Mouse (Mus musculus) gastrocnemius, postnatal 4 days (tissue): Measurements from ENCODE around the gene Trpc2. TPM values are rescaled to one million over a fixed set of nuclear protein-coding genes. Genes with fewer than 3 reads are reported as not detected.
"Not testable (repeated sequence)": the region's sequence is repeated elsewhere in the genome, so short reads cannot be mapped to it uniquely, and the experiment has no call there.

Source experiments
- DNase-seq, 2 experiments: peaks; one replicate each; pipeline ENCODE4 v3.0.0; 2021 to 2022; ENCODE audit warnings: low spot score in 2 of 2, mixed read lengths in 2 of 2
- long read RNA-seq, 2 experiments: library from polyadenylated mRNA; stranded (forward); transcript quantifications; one replicate each; pipeline ENCODE4 v2.0.0; 2021
- total RNA-seq, 2 experiments: library from RNA; stranded (reverse); gene quantifications; 2 replicates each; pipeline ENCODE4 v1.2.3; 2021

The Trpc2 gene
- total RNA-seq = under 1 TPM; 0.29 to 0.93 TPM
- long read RNA-seq, experiment 1 = 0 reads
- long read RNA-seq, experiment 2 = 0 reads

DNA sequence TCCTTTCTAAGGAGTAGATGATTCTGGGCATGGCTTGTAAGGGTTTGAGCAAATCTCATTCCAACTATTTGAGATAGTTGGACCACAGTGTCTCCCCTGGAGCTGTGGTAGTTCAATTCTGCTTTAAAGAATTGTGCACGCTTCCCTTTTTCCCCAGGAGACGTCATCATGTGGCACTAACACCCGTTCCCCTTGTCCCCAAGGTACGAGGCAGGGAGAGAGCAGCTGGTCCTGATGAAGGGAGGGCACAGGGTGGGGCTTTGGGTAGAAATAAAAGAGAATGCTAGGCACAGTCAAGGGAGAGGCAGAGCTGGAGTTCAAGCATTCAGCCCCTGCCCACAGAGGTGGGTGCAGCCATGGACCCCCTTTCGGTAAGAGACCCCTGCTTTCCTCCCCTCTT lies at the start of gene Trpc2:
TSS of gene Trpc2 (plus strand) at position 301 of the 400 bp plus-strand sequence.
- no peak for DNase-seq

DNA sequence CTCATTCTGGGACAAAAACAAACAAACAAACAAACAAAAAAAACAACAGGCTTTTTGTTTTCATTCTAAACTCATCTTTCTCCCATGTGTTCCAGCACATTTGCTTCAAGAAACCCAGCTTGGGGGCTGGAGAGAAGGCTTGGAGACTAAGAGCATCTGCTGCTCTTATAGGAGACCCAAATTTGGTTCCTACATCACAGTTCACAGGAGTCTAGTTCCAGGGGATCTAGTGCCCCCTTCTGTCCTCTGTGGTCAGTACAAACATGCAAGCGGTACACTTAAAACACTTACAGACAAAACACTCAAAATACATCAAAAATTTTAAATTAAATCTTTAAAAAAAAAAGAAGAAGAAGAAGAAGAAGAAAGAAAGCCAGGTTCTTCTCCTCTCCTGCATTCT lies 48.0 kb upstream of the Trpc2 start:
- no peak for DNase-seq

DNA sequence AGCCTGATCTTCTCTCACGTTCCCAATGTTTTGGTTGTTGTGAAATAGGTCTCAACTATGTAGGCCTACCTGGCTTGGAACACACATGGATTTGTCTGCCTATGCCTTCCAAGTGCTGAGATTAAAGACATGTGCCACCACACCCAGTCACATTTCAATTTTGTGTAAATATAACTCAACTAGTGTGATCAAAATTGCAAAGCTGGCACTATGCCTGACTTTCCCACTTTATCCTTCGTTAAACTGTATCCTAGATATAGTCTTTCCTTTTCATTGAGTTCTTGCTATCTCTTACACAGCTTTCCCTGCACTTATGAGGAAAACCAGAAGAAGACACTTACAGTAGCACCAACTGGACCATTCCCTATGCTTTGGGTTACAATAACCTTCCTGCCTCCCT lies 47.4 kb upstream of the Trpc2 start:
- DNase-seq = no peak

- DNase-seq = no peak
Observed at GRCm38 (mm10) chr7:102037318-102037717, 45.6 kb upstream of the Trpc2 start.

DNA sequence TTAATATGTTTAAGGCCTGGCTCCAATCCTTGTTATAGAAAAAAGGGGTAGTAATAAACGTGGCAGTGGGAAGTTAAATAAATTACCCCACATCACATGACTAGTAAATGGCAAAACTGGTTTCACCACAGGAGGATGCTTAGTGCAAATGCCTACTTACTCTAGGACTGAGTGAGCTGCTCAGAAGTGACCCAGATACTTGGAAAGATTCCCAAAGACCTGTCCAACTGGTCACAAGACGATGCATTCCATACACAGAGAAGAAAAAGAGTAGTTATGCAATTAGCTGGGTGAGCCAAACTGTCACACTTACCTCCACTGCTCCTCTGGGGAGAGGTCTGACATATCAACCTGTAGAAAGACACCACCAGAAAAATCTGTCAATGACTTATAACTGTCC lies 40.6 kb upstream of the Trpc2 start:
- no peak for DNase-seq

GRCm38 (mm10) chr7:102048524-102048923 lies 34.4 kb upstream of the Trpc2 start:
- not testable (repeated sequence) for DNase-seq

DNA sequence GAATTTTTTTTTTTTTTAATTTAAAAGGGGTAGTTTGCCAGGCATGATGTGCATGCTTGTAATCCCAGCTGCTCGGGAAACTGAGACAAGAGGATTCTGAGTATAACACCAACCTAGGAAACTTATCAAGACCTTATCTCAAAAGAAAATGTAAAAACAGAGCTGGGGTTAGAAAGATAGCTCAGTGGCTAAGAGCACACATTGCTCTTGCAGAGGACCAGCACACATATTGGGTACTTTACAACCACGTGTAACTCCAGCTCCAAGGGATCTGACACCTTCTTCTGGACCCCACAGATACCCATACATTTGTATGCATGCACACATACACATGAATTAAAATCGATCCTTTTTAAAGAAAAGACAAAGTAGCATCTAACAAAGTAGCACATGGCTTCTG lies 21.6 kb upstream of the Trpc2 start:
- no peak for DNase-seq

DNA sequence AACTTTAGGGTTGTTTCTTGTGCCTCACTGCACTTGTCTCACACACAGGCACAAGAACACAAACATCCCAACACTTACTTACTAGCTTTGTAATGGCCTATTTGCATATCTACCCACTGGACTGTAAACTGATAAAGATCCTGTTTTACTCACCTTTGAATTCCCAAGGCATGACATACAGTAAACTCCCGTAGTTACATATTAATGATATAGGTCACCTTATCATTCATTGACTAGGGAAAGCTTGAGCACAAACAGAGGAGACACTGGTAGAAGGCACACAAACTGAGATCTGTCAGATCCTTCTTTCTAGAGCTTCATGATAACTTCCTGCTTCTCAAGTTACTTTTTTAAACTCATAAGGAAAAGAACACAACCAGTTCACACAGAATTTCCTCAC lies 20.7 kb upstream of the Trpc2 start:
- DNase-seq = no peak

GRCm38 (mm10) chr7:102063891-102064290 lies 19.0 kb upstream of the Trpc2 start:
- no peak for DNase-seq

GRCm38 (mm10) chr7:102064655-102065045 lies 18.3 kb upstream of the Trpc2 start:
- no peak for DNase-seq

DNA sequence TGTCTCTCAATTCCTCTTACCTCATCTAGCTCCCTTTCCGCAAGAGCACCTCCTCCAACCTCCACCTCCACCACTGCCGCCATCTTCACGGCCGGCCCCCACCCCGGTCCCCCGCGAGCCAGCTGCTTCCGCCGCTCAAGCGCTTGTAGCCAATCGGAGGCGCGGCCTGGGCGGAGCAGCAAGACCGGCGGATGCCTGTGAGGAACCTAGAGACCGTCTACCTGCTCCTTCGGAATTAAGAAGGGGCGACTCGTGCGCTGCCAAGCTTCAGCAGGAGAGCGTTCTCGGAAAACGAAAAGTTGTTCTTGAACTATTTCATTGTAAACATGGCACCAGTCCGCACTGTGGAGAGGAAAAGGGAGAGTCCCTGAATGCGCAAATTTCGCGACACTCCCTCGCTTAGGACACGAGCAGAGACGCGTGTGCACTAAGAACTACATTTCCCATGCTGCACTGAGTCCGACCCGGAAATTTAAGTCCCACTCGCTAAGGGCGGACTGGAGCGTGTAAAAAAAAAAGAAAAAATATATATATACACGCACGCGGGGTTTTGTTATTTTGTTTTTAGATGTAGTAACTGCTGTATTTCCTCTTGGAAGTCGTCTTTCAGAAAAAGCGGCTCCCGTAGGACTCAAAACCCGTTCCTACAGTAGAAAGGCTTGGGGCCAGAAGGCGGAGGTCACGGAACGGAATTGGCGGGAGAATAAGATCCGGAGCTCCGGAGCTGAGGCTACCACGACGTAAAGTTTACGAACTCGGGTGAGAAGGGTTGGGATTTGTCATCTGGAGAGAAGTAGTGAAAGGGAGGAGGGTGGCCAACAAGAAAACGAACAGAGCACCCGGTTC lies 17.6 kb upstream of the Trpc2 start, which contains the start of the genes Rnf121, Xndc1 and Xntrpc:
TSS of gene Rnf121 (minus strand) at position 424 of the 846 bp plus-strand sequence.
TSS of gene Xndc1 (plus strand) at position 466 of the 846 bp plus-strand sequence.
TSS of gene Xntrpc (plus strand) at position 668 of the 846 bp plus-strand sequence.
- DNase-seq = peak; percentile 87 to 94

GRCm38 (mm10) chr7:102066363-102066762 lies 16.6 kb upstream of the Trpc2 start:
- DNase-seq = no peak

DNA sequence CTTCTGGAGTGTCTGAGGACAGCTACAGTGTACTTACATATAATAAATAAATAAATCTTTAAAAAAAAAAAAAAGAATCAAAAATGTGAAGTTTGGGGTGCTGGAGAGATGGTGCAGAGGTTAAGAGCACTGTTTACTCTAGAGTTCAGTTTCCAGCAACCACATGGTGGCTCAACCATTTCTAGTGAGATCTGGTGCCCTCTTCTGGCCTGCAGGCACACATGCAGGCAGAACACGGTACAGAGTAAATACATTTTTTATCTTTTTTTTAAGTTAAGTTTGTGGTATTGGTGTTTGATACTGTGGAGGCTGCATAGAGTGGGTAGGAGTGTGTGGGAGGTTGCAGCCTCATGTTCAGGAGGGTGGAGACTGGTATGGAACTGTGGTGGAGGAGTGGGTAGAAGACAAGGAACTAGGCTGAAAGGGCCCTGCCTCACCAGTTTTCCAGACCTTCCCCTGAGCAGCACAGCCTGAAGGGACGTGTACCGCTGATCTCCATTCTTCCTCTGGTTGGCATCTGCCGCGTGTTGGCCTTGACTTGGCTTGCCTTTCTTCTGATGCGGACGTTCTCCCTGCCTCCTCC lies 6.1 kb upstream of the Trpc2 start:
- DNase-seq = no peak

GRCm38 (mm10) chr7:102078517-102078916 lies 4.4 kb upstream of the Trpc2 start:
- DNase-seq = peak in 1 of 2 experiments; percentile 31

DNA sequence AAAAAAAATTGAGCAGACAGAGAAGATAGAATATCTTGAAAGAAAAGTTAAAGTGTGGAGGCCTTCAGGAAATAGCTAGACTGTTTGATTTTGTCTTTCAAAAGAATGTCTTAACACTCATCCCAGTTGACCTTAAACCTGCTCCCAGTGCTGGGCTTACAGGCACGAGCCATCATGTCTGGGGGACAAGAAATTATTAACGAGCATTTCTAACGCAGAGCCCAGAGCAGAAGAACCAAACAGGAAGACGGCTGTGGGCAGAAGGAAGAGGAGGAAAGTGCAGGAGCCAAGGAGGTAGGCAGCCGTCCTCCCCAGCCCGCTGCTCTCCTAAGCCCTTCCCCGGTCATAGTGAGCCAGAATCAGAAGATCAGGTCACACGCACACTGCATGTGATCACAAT lies 2.6 kb upstream of the Trpc2 start:
- no peak for DNase-seq

GRCm38 (mm10) chr7:102081784-102082183 lies 1.1 kb upstream of the Trpc2 start:
- DNase-seq = no peak

GRCm38 (mm10) chr7:102084041-102084696 lies 1.3 kb downstream of the Trpc2 start:
- no peak for DNase-seq

DNA sequence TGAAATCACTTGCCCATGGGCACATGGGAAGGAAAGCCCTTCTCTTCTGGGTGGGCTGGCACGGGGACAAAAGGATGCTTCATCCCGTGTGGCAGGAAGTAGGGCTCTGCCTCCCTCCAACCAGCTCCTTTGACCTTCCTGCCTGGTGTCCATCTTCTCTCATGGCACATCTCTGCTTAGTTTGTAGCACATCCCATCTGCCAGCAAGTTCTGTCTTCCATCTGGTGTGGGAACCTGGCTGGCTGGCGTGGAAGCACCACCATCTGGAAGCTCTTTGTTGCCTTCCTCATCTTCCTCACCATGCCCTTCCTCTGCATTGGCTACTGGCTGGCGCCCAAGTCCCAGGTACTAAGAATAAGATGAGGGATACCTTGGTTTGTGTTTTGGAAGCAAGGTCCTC lies 4.4 kb downstream of the Trpc2 start:
- DNase-seq = no peak

DNA sequence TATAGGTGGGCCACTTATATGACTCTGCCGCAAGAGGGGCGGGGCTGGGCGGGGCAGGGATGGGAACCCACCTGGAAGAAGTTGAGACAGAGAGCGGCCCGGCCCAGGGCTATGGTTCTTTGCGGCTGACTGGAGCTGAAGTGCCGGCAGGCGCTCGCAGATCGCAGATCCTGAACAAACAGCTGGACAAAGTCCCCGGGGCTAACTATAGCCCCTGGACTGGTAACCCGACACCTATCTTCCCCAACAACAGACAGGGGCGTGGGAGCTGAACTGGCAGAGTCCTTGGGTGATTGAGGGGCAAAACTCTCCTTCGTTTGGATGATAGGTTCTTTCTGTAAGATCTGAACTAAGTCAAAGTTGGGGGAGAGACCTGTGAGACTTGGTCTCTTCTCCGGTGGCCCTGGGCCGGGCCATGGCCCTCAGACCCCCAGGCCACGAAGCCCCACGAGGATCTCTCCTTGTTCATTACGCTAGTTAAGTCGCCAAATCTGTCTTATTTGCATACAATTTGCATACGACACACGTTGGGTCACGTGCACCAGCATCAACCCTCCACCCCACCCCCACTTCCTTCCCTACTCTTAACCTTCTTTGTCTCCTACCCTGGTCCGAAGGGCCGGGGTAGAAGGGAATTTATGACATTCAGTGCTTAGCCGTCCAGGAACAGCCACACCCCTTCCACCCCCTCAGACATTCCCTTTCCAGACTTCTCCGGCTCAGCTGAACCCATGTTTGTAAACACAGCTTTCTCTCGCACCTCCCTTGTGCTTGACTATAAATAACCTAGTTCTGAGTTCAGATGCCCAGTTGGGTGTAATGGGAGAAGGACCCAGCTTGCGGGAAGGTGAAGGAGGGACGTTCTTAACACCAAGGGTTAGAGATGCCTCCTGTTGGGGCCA lies 17.1 kb downstream of the Trpc2 start:
- no peak for DNase-seq

DNA sequence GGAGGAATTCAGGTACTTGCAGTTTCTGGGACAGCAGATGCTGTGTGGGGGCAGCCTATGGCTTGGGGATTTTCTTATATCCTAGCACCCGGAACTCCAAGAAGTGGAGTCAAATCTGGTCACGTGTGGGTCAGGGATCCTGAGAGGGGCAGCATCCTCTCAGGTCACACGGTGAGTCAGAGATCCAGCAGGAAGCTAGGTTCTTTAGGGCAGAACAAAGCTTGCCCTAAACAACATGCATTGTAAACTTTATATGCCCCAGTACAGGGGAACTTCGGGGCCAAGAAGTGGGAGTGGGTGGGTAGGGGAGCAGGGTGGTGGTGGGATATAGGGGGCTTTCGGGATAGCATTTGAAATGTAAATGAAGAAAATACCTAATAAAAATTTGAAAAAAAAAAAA lies 18.0 kb downstream of the Trpc2 start:
- DNase-seq = no peak

DNA sequence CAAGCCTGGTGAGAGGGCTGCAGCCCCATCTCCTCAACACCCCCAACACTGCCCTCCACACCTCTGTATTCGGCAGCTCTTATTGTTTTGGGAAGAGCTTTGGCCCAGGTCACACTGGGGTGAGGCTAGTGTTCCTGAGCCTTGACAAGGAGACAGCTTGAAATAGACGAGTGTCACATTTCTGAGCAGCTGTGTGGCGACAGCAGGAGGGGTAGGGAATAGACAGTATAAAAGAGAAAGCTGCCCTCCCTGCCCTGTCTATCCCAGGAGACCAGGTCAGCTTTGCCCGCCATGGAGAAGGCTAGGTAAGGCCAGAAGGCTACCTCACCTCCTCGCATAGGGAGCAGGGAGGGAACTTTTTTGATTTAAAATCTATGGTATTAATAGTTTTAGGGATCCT lies 18.6 kb downstream of the Trpc2 start, which contains the start of gene Art1:
TSS of gene Art1 (plus strand) at position 257 of the 400 bp plus-strand sequence.
- no peak for DNase-seq
